8 mouse cellular contexts compared by ENCODE assay signal in the genomic region with DNA sequence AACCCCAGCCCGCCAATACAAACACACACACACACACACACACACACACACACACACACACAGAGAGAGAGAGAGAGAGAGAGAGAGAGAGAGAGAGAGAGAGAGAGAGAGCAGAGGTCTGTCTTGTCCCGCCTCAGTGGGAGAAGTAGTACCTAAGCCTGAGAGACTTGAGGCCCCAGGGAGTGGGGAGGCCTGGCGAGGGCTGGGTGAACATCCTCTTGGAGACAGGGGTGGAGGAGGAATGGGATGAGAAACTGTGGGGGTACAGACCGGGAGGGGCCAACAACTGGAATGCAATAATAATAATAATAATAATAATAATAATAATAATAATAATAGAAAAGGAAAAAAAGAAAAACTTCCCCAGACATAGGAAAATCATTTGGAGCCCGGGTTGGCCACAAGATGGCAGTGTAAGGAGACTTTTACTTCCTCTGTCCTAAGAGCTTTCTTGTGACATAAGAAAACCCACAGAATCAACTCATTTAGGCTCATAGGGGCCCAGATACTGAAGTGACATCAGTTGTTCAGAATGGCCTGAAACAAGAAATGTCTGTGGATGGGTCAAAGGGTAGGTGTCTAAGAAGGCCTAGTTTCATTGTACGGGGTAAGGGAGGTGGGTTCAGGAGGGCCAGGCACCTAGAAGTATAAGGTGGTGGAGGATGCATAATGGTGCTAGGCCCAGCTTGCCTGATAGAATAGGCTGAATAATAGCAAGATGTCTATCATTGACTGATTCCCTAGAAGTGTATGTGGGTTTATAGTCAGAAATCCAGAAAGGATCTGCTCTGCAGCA. TPM values are rescaled to one million over a fixed set of nuclear protein-coding genes. Genes with fewer than 3 reads are reported as not detected.
A peak's percentile ranks its signal among the peaks of the same experiment; 100 is the strongest.
DNase-seq lines count a peak whose midpoint lies in the region; ATAC-seq and TF ChIP-seq lines count a peak whose summit lies in the region.

No protein-coding gene starts in this region.

- WGBS in liver, embryonic 11.5 days: 62% methylated on average over 6 of the region's 6 CpGs
- WGBS in lung, postnatal 0 days: 49% methylated on average over 6 of the region's 6 CpGs

- no peak for TF ChIP-seq EP300 in lung, postnatal 0 days (IDR thresholded peaks at IDR 0.05)

- H3K4me2 ChIP-seq in liver, embryonic 11.5 days: no peak overlapping the region
- H3K4me2 ChIP-seq in lung, postnatal 0 days (replicated peaks; ENCODE audit: low read depth, low read length): no peak overlapping the region

- no peak overlapping the region for H3K9ac ChIP-seq in liver, embryonic 11.5 days (ENCODE audit: low read depth, low read length)
- no peak overlapping the region for H3K9ac ChIP-seq in lung, postnatal 0 days (replicated peaks; ENCODE audit: low read depth)

- 0 out of 2 replicates have a peak, but pooled peaks have one; percentile 56 for ATAC-seq in cerebellum, adult (ENCODE audit: insufficient number of reproducible peaks, low FRiP score, low TSS enrichment)
- ATAC-seq in liver, embryonic 11.5 days (replicated peaks; ENCODE audit: low FRiP score): no peak
- ATAC-seq in frontal cortex, adult (ENCODE audit: low TSS enrichment): 0 out of 2 replicates have a peak, but pooled peaks have one; percentile 59
- no peak for ATAC-seq in lung, postnatal 0 days
- no peak for ATAC-seq in megakaryocyte-erythroid progenitor cell, adult 5-6 weeks (replicated peaks; ENCODE audit: low FRiP score, low TSS enrichment, poor library complexity, severe bottlenecking)

- peak; percentile 64 for TF ChIP-seq CTCF in lung, postnatal 0 days (IDR thresholded peaks at IDR 0.05)

- no peak overlapping the region for H3K4me3 ChIP-seq in liver, embryonic 11.5 days (ENCODE audit: low read depth, low read length)
- H3K4me3 ChIP-seq in lung, postnatal 0 days (ENCODE audit: low read depth, low read length): no peak overlapping the region

- no peak overlapping the region for H3K27ac ChIP-seq in liver, embryonic 11.5 days (ENCODE audit: low read depth, low read length)
- no peak overlapping the region for H3K27ac ChIP-seq in lung, postnatal 0 days (ENCODE audit: low read length)

- no peaks in the 10 kb centered on the region for H3K4me1 ChIP-seq in liver, embryonic 11.5 days (replicated peaks; ENCODE audit: control insufficient read depth, insufficient read depth, low read length)
- no peaks in the 10 kb centered on the region for H3K4me1 ChIP-seq in lung, postnatal 0 days (ENCODE audit: insufficient read depth, low read depth, low read length)

- no peaks in the 10 kb centered on the region for H3K36me3 ChIP-seq in liver, embryonic 11.5 days (ENCODE audit: control insufficient read depth, insufficient read depth, low read length)
- no peaks in the 10 kb centered on the region for H3K36me3 ChIP-seq in lung, postnatal 0 days (ENCODE audit: insufficient read depth, low read length)

- no peak for DNase-seq in cerebellum, adult 11-12 months
- DNase-seq in liver: peak; percentile 12
- DNase-seq in liver, embryonic 11.5 days (ENCODE audit: low spot score): no peak
- peak; percentile 50 for DNase-seq in adrenal gland, postnatal 10 days
- DNase-seq in lung, postnatal 0 days (ENCODE audit: low spot score): peak; percentile 74

- no peaks in the 10 kb centered on the region for H3K27me3 ChIP-seq in liver, embryonic 11.5 days (replicated peaks; ENCODE audit: control insufficient read depth, insufficient read depth, low read length)
- H3K27me3 ChIP-seq in lung, postnatal 0 days (replicated peaks; ENCODE audit: insufficient read depth, low read length): no peaks in the 10 kb centered on the region

- H3K9me3 ChIP-seq in liver, embryonic 11.5 days (ENCODE audit: control insufficient read depth, low read length): no peaks in the 10 kb centered on the region
- H3K9me3 ChIP-seq in lung, postnatal 0 days (ENCODE audit: low read length): no peaks in the 10 kb centered on the region

RNA-seq across cellular contexts. Expression of a gene that starts 8.9 kb away (rescaled TPM):
- 10.4 and 11.6 TPM in 2 replicates for polyA plus RNA-seq in liver, embryonic 11.5 days (2014; fragmentation: Nextera tagmentation; extraction: Ambion mirVana)
- total RNA-seq in adrenal gland, postnatal 10 days (2021): 10 to 100 TPM in 1 of 2 experiments, 1 to 10 TPM in 1; 7.8 to 15.7 TPM
- polyA plus RNA-seq in lung, postnatal 0 days (2015; fragmentation: Nextera tagmentation; extraction: Ambion mirVana): 65.5 and 70.9 TPM in 2 replicates
- not detected in 2 replicates for total RNA-seq in megakaryocyte-erythroid progenitor cell, adult 5-6 weeks (2014; fragmentation: Nextera tagmentation)
- total RNA-seq in megakaryocyte-erythroid progenitor cell, adult 5-6 weeks (2017): 0.88 and 1.1 TPM in 2 replicates

RNA-seq across cellular contexts. Expression of a gene that starts 49.3 kb away (rescaled TPM):
- polyA plus RNA-seq in liver, embryonic 11.5 days (2014; fragmentation: Nextera tagmentation; extraction: Ambion mirVana): not detected in 2 replicates
- total RNA-seq in adrenal gland, postnatal 10 days (2021): not detected
- 0.05 and 0.08 TPM in 2 replicates for polyA plus RNA-seq in lung, postnatal 0 days (2015; fragmentation: Nextera tagmentation; extraction: Ambion mirVana)
- not detected in 2 replicates for total RNA-seq in megakaryocyte-erythroid progenitor cell, adult 5-6 weeks (2014; fragmentation: Nextera tagmentation)
- total RNA-seq in megakaryocyte-erythroid progenitor cell, adult 5-6 weeks (2017): not detected in 2 replicates

Comparison
In these comparisons a context has a peak if more than half of its experiments do, and no peak if none do; other contexts are left out.
1. DNase-seq: peak in liver (single experiment), adrenal gland, postnatal 10 days (single experiment) and lung, postnatal 0 days (single experiment); none in cerebellum, adult 11-12 months (single experiment) and liver, embryonic 11.5 days (single experiment).
2. ATAC-seq: peak in cerebellum, adult (single experiment) and frontal cortex, adult (single experiment); none in liver, embryonic 11.5 days (single experiment), lung, postnatal 0 days (single experiment) and megakaryocyte-erythroid progenitor cell, adult 5-6 weeks (single experiment).
3. RNA of a gene that starts 8.9 kb away (total RNA-seq): 7.8 to 15.7 TPM in adrenal gland, postnatal 10 days; 0.88 to 1.1 TPM in megakaryocyte-erythroid progenitor cell, adult 5-6 weeks; every median in the first group is over 4 times any median in the second.